Mouse (Mus musculus) megakaryocyte, embryonic 14.5 days (primary cell): Measurements from ENCODE around the gene Slc2a1.

ENCODE experiments used
- FLI1 ChIP-seq: IDR thresholded peaks from 2 replicates; pipeline ENCODE4 v1.6.1; 2012; ENCODE audit warnings: low read length, inconsistent platforms, mixed read lengths
- GATA1 ChIP-seq: IDR thresholded peaks from 3 replicates; pipeline ENCODE4 v1.6.1; 2012; ENCODE audit warnings: mixed read lengths, low read length, inconsistent platforms, borderline replicate concordance

DNA sequence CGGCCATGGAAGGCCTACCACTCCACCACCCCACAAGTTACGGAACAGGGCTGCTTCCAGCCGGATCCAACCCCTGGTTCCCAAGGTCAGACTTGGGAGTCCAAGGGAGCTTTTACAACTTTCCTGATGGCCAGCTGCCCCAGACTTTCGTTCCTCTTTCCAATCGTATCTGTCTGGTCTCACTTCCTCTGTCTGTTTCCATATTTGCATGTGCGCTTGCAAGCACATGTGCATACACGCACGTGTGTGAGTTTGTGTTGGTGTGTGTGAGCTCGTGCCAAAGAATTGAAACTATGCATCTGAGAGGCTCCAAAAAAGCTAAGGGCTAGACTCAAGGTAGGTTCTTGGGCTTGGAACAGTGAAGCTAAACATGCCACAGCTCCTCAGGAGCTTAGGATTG lies 72.9 kb downstream of the Slc2a1 start:
- TF ChIP-seq GATA1 = no peak
- no peak for TF ChIP-seq FLI1
